Mouse (Mus musculus) midbrain, embryonic 16.5 days (tissue): Measurements from ENCODE around the gene Ppp1r14c. TPM values are rescaled to one million over a fixed set of nuclear protein-coding genes. Genes with fewer than 3 reads are reported as not detected.

Experiments used
- ATAC-seq: fragments of 200-750 bp; cut with Nextera tagmentation; 2 replicates; pipeline ENCODE4 v1.8.0; 2017; ENCODE audit warnings: moderate TSS enrichment
- H3K27ac ChIP-seq: fragments of 300-500 bp; sonication (generic); 2 replicates; pipeline ENCODE4 v1.5.1; 2014; ENCODE audit warnings: mild to moderate bottlenecking, low read length, mixed read lengths
- H3K27me3 ChIP-seq: fragments of 300-500 bp; sonication (generic); 2 replicates; pipeline ENCODE4 v1.6.1; 2014; ENCODE audit warnings: low read depth, low read length, mixed read lengths; ENCODE audit not compliant: control insufficient read depth, insufficient read depth
- H3K36me3 ChIP-seq: fragments of 300-500 bp; sonication (generic); 2 replicates; pipeline ENCODE4 v1.6.1; 2014; ENCODE audit warnings: mild to moderate bottlenecking, low read length, moderate library complexity, mixed read lengths; ENCODE audit not compliant: control insufficient read depth, insufficient read depth
- H3K4me1 ChIP-seq: fragments of 300-500 bp; sonication (generic); 2 replicates; pipeline ENCODE4 v1.6.1; 2014; ENCODE audit warnings: mild to moderate bottlenecking, low read length, mixed read lengths; ENCODE audit not compliant: control insufficient read depth, insufficient read depth
- H3K4me2 ChIP-seq: fragments of 300-500 bp; sonication (generic); 2 replicates; pipeline ENCODE4 v1.6.1; 2014; ENCODE audit warnings: mild to moderate bottlenecking, low read length, mixed read lengths
- H3K4me3 ChIP-seq: fragments of 300-500 bp; sonication (generic); 2 replicates; pipeline ENCODE4 v1.5.1; 2014; ENCODE audit warnings: low read depth, mild to moderate bottlenecking, low read length, moderate library complexity, mixed read lengths
- H3K9ac ChIP-seq: fragments of 300-500 bp; sonication (generic); 2 replicates; pipeline ENCODE4 v1.6.1; 2014; ENCODE audit warnings: low read depth, low read length, mixed read lengths
- H3K9me3 ChIP-seq: fragments of 300-500 bp; sonication (generic); replicated peaks from 2 replicates; pipeline ENCODE4 v1.6.1; 2014; ENCODE audit warnings: mild to moderate bottlenecking, low read length, mixed read lengths; ENCODE audit not compliant: control insufficient read depth, poor library complexity, severe bottlenecking
- WGBS: fragments of 180-500 bp; shearing (Covaris S2); extraction: QIAGEN DNeasy Blood & Tissue Kit; methylation state at CpG from one replicate; pipeline ENCODE4 v1.1.7; 2014; 5-methylcytosine and 5-hydroxymethylcytosine counted together
- polyA plus RNA-seq: library from polyadenylated mRNA; unstranded; fragments of >200 nt; fragmentation: Nextera tagmentation; extraction: Ambion mirVana; gene quantifications from 2 replicates; pipeline ENCODE4 v1.2.1, GENCODE M21; 2015

The Ppp1r14c gene
- 49.1 and 63.8 TPM in 2 replicates for polyA plus RNA-seq

DNA sequence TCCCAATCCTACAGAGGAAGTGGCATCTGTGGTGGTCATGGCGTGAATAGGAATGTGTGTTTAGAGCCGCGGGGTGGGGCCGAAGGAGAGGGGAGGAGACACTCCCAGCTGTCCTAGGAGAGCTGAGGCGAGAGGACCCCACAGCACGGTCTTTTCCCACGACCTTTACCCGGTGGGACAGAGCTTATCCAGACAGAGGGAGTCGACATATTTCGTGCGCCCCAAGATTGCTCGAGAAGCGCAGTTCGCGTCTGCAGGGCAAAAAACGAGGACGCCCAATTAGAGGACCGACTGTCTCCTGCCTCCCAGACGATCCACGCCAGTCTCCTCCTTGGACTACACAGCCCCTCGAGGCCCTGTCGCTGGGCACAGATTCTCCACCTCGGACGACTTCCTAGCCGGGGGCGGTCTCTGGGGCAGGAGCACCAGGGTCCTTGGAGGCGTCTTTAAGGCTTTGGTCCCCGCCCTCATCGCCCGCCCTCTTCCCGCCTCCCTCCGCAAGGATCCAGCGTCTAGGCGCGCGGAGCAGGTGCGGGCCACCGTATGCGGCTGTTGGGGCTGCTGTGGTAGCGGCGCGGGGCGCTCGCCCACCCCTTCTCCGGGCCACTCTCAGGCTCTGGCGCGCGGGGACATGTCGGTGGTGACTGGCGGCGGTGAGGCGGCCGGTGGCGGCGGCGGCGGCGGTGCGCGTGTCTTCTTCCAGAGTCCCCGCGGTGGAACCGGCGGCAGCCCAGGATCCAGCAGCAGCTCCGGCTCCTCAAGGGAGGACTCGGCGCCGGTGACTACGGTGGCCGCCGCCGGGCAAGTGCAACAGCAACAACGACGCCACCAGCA lies at the start of gene Ppp1r14c:
Gene Ppp1r14c (plus strand): TSS at position 22 of the 834 bp plus-strand sequence.
- WGBS, result under 1% methylated on average over 67 of the region's 74 CpGs
- ATAC-seq, result peak; percentile 92

DNA sequence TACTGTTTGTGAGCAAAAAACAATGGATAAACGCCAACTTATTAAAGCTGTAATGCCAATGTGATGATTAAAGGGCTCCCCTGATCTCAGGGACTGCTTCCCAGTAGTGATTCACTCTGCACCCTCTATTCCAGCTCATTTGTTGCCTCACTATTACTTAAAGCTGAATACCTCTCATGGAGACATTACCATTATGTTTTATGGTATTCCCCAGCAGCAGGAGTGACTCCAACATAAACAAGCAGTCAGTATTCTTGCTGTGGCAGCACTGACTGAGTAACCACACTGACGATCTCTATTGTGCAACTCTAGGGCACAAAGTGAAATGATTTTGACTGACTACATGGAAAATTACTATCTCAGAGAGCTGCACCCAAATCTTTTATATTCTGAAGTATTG lies 44.5 kb upstream of the Ppp1r14c start:
- H3K36me3 ChIP-seq, result no peaks in the 10 kb centered on the region
- H3K4me3 ChIP-seq, result no peak overlapping the region
- H3K9me3 ChIP-seq, result no peaks in the 10 kb centered on the region
- 86% methylated on average over 2 of the region's 2 CpGs for WGBS
- H3K4me1 ChIP-seq, result no peaks in the 10 kb centered on the region
- no peaks in the 10 kb centered on the region for H3K27me3 ChIP-seq
- no peak overlapping the region for H3K9ac ChIP-seq
- H3K4me2 ChIP-seq, result no peak overlapping the region
- H3K27ac ChIP-seq, result no peak overlapping the region
- ATAC-seq, result no peak

More for the DNA sequence above, at the start of gene Ppp1r14c:
- no peaks in the 10 kb centered on the region for H3K36me3 ChIP-seq
- H3K4me1 ChIP-seq, result peaks cover 6% of the 10 kb centered on the region
- no peaks in the 10 kb centered on the region; the same call in 1 of the 2 replicates for H3K27me3 ChIP-seq
- H3K27ac ChIP-seq, result peak within 1 kb of the TSS; percentile 85
- peak within 1 kb of the TSS; percentile 81 for H3K4me2 ChIP-seq
- peak within 1 kb of the TSS; percentile 87 for H3K9ac ChIP-seq
- peak within 1 kb of the TSS; percentile 77 for H3K4me3 ChIP-seq
- no peaks in the 10 kb centered on the region for H3K9me3 ChIP-seq

DNA sequence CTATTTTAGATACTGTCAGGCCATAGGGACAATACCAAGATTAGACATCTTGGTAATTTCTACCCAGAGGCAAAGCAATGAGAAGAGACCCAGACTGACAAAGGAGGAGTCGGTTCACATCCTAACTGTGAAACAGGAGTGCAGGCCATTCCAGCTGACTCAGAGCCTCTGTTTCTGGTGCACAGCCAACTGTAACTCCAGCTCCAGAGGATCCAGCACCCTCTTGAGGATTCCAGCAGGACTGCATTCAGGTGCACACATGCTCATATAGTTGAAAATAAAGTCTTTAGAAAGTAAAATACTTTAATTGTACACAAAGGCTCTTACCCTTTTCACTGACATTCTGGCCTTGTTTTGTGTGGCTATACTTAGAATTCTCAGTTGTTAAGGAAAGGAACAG lies 40.4 kb upstream of the Ppp1r14c start:
- 91% methylated on average over 1 of the region's 1 CpGs for WGBS
- H3K4me2 ChIP-seq, result no peak overlapping the region

DNA sequence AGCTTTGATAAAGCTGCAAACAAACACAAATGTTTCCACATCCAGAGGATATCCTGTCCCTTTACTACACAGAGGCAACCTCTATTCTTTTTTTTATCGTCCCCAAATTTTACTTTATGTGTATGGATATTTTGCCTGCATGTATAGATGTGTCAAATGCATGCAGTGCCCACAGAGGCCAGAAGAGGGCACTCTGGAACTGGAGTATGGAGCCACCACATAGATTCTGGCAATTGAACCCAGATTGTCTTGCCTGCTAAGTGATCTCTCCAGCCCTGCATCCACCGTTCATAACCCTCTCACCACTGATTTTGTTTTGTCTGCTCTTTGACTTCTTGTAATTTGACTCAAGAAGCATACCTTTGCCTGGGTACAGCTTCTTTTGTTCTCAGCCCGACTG lies 33.0 kb upstream of the Ppp1r14c start:
- H3K27ac ChIP-seq, result no peak overlapping the region
- no peak overlapping the region for H3K4me3 ChIP-seq
- peak; percentile 92 for ATAC-seq
- H3K27me3 ChIP-seq, result no peaks in the 10 kb centered on the region
- no peaks in the 10 kb centered on the region for H3K36me3 ChIP-seq
- no peak overlapping the region for H3K4me2 ChIP-seq
- no peaks in the 10 kb centered on the region for H3K9me3 ChIP-seq
- WGBS, result 28% methylated on average over 3 of the region's 3 CpGs
- no peaks in the 10 kb centered on the region for H3K4me1 ChIP-seq
- no peak overlapping the region for H3K9ac ChIP-seq

More for the DNA sequence above, 40.4 kb upstream of the Ppp1r14c start:
- no peak for ATAC-seq
- Histone ChIP-seq H3K27ac (no peak overlapping the region), H3K4me1 (no peaks in the 10 kb centered on the region), H3K4me3 (no peak overlapping the region), H3K9me3 (no peaks in the 10 kb centered on the region), H3K9ac (no peak overlapping the region), H3K36me3 (no peaks in the 10 kb centered on the region), H3K27me3 (no peaks in the 10 kb centered on the region)

DNA sequence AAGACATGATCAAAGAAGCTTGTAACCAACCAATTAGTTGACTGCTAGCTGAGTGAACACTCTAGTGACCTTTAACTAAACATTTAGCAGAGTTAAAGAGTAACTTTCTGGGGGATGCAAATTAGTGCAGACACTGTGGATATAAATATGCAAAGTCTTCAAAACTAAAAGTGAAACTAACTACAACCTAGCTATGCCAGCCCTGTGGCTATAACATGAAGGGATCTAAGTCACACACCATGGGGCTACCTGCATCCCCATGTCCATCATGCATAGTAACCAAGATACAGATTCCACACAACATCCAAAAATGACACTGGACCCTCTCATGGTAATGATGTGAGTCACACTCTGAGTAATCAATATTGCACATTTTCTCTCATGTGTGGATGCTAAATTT lies 31.3 kb upstream of the Ppp1r14c start:
- ATAC-seq, result no peak
- Histone ChIP-seq H3K9me3 (no peaks in the 10 kb centered on the region), H3K36me3 (no peaks in the 10 kb centered on the region)

DNA sequence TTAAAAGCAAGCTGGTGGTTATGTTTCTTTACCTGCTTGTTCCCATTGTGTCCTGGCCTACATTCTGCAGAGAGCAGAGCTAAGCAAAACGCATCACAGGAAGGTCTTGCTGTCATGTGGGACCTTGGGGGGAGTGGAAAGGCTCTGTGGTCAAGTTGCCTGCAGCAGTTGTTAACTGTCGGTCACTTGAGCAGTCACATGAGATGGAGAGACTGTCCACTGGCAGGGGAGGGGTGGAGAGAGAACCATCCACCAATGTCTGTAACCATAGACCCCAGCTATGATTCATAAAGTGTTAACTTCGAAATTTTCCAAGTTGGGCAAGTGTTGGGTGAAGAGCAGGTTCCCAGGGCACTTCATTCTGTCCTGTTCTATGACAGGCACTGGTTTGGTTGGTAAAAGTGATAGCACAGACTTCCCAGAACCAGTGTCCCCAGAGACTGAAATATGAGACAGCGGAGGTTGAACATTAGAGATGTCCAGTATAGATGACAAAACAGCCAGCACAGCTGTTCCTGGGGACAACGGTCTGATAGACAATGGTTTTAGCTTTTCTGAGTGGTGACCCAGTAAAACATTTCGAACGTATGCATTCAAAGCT lies 29.0 kb upstream of the Ppp1r14c start:
- Histone ChIP-seq H3K9ac (no peak overlapping the region), H3K27me3 (no peaks in the 10 kb centered on the region), H3K4me2 (no peak overlapping the region), H3K27ac (no peak overlapping the region), H3K9me3 (no peaks in the 10 kb centered on the region), H3K4me1 (no peaks in the 10 kb centered on the region), H3K4me3 (no peak overlapping the region), H3K36me3 (no peaks in the 10 kb centered on the region)
- 80% methylated on average over 7 of the region's 7 CpGs for WGBS
- no peak for ATAC-seq

More for the DNA sequence above, 31.3 kb upstream of the Ppp1r14c start:
- Histone ChIP-seq H3K9ac (no peak overlapping the region), H3K27me3 (no peaks in the 10 kb centered on the region), H3K4me3 (no peak overlapping the region), H3K27ac (no peak overlapping the region), H3K4me2 (no peak overlapping the region), H3K4me1 (no peaks in the 10 kb centered on the region)

DNA sequence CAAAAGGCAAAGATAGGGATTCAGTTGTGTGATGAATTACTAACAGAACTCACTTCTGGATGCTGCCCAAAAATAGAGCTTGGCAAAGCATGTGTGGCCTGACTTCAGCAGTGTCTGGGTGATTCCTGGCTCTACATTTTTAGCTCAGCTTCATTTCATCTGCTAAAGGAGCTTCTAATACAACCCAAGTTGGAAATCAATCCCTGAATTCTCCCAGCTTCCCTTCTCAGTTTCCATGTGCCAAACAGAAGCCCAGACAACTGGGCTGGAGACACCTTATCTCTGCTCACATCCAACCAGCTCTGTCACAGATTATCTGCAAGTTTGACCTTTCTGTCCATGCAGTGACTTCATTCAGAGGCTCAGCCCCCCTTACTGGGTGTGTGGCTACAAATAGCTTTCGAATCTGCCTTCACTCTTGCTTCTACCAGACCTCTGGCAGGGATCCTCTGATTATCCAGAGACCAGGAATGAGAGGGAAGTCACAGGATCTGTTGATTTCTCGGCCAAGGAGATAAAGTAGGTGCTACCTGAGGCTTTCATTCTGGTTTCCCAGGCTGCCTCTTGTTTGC lies 28.4 kb upstream of the Ppp1r14c start:
- WGBS, result 77% methylated on average over 2 of the region's 2 CpGs
- Histone ChIP-seq H3K4me1 (no peaks in the 10 kb centered on the region), H3K27ac (no peak overlapping the region), H3K36me3 (no peaks in the 10 kb centered on the region), H3K4me3 (no peak overlapping the region), H3K4me2 (no peak overlapping the region), H3K27me3 (no peaks in the 10 kb centered on the region), H3K9me3 (no peaks in the 10 kb centered on the region), H3K9ac (no peak overlapping the region)
- no peak for ATAC-seq

DNA sequence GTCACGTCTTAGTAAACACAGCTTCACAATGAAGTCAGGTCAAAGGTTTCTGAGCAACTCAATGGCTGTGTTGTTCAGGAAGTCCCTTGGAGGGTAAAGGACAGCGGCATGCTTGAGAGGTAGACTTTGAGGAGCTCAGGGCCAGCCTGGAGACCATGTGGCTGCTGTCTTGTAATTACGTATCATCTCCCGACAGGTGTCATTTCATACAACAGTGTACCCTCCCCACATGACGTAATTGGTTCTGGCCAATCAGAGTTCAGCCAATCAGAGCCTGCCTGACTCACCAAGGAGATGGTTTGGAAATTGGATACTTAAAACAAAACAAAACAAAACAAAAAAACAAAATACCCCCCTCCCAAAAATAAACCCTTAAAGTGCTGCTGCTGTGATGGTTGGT lies 20.2 kb upstream of the Ppp1r14c start:
- Histone ChIP-seq H3K4me2 (no peak overlapping the region), H3K4me3 (no peak overlapping the region), H3K4me1 (no peaks in the 10 kb centered on the region), H3K27me3 (no peaks in the 10 kb centered on the region), H3K36me3 (no peaks in the 10 kb centered on the region), H3K27ac (no peak overlapping the region), H3K9me3 (no peaks in the 10 kb centered on the region), H3K9ac (no peak overlapping the region)
- WGBS, result 60% methylated on average over 5 of the region's 5 CpGs
- no peak for ATAC-seq

DNA sequence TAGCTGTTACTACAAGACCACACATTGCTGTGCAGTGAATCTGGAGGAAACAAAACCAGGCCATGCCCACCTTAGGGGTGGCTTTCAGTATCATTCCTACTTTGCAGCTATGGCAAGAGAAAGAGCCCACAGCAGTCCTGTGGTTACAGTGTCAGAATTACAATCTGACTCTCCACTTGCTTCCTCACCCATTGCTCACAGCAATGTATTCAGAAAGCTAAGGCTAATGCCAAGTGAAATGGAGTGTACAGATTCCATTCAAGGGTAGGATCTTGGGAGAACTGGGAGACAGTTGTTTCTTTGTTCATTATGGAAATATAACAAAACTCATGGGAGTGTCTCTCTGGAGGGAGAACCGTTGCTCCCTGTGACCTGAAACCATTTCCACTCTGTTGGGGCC lies 6.3 kb upstream of the Ppp1r14c start:
- Histone ChIP-seq H3K4me3 (no peak overlapping the region), H3K4me1 (no peaks in the 10 kb centered on the region), H3K9ac (no peak overlapping the region), H3K9me3 (no peaks in the 10 kb centered on the region), H3K4me2 (no peak overlapping the region), H3K36me3 (no peaks in the 10 kb centered on the region), H3K27ac (no peak overlapping the region), H3K27me3 (no peaks in the 10 kb centered on the region)
- ATAC-seq, result no peak
- 57% methylated on average over 1 of the region's 1 CpGs for WGBS
